Mouse (Mus musculus): ENCODE measurements at regions not wholly inside any gene's neighbourhood (a gene's known extent, or its start where the extent isn't known, plus 50 kb on each side); places are given as distances from the start of the nearest gene placed in this dataset.

DNA sequence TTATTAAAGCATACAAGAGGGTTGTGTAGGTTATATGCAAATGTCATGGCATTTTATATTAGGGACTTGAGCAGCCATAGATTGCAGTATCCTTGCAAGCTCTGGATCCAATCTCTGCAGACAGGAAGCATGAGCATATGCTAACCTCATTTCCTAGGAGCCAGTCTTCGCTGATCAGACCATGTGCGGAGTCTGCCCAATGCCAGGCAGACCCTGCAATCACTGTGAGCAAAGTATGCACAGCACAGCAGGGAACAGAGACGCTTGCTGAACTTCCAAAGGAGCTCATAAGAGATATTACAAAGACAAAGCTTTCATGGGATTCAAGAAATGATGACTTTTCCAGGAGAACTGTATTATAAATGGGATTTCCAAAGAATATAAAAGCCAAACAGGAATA lies 65.2 kb upstream of the Fbxl4 start:
- DNase-seq (ENCODE audit: low spot score), result no peak

- no peak for DNase-seq (ENCODE audit: low spot score)
Observed at GRCm38 (mm10) chr4:22300206-22300605, 57.1 kb upstream of the Fbxl4 start.

DNA sequence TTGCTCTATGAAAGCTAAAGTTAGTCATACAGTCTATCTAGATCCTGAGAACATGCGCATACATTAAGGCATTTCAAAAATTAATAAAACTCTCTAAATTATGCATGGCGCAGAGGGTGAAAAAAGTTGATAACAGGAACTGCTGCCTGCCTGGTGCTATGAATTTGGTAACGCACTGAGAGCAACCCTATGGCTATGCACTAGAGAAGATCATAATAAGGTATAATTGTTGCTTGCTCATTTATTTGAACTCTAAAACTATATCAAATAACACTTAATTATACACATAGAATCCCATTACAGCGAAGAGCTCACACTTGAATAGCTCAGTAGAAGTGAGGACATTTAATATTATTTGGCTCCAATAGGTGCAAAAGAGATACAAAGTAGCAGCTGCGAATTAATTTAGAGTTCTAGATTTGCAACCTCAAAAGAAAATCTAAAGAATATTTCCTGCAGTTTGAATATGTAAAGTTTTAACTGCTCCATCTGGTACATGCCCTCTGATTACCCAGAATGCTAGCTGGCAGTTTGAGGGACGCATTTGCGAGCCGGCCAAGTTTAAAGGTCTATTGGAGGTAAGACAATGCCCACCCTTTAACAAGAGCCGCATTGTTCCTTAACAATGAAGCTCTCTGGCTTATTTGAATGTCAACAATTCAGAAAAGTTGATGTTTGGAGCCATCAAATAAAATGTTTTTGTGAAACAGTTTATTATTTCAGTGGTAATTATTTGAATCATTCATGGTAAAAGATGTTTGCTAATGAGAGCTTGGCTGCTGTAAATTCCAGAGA lies 56.0 kb upstream of the Fbxl4 start:
- no peak for DNase-seq (ENCODE audit: low spot score)

- DNase-seq (ENCODE audit: low spot score), result no peak
Observed at GRCm38 (mm10) chr4:22301943-22302215, 55.5 kb upstream of the Fbxl4 start.

DNA sequence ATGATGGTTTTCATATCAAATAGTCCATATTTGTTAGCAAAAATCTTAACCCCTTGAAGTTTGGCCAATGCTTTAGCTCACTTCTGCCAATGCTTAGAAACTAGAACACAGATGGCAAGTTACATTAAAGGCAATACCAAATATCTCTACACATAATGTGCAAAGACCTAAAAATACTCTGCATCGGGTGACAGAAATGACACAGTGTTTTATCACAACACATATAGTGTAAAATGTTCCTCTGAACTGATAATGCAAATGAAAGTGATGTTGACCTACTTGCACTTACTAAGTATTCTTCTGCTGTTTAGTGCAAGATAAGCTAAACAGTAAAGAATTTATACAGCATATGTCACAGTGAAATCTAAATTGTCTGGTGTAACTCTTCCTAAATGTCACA lies 55.1 kb upstream of the Fbxl4 start:
- no peak for DNase-seq (ENCODE audit: low spot score)
